Mouse (Mus musculus) liver, adult 2 months (tissue): ENCODE results near the gene Tespa1. TPM values are rescaled to one million over a fixed set of nuclear protein-coding genes. Genes with fewer than 3 reads are reported as not detected.
"Not testable (repeated sequence)": the region's sequence is repeated elsewhere in the genome, so short reads cannot be mapped to it uniquely, and the experiment has no call there.

ENCODE experiments used
- DNase-seq: peaks from one replicate; pipeline ENCODE4 v3.0.0-alpha.2; 2011; ENCODE audit warnings: low read depth, low spot score; ENCODE audit errors: extremely low read depth
- H3K27ac ChIP-seq: fragments of 200-500 bp; replicated peaks from 2 replicates; pipeline ENCODE4 v1.5.1; 2012; ENCODE audit warnings: low read depth, mild to moderate bottlenecking, control low read depth, inconsistent platforms, low read length; ENCODE audit not compliant: insufficient read depth
- H3K27me3 ChIP-seq: fragments of 200-500 bp; 2 replicates; pipeline ENCODE4 v1.6.1; 2012; ENCODE audit warnings: mild to moderate bottlenecking, moderate library complexity, low read length, inconsistent platforms; ENCODE audit not compliant: control insufficient read depth, insufficient read depth
- H3K36me3 ChIP-seq: fragments of 200-500 bp; 2 replicates; pipeline ENCODE4 v1.6.1; 2012; ENCODE audit warnings: low read length, inconsistent platforms; ENCODE audit not compliant: control insufficient read depth, insufficient read depth
- H3K4me1 ChIP-seq: fragments of 200-500 bp; 2 replicates; pipeline ENCODE4 v1.6.1; 2011; ENCODE audit warnings: low read length; ENCODE audit not compliant: control insufficient read depth, insufficient read depth
- H3K4me3 ChIP-seq: fragments of 200-500 bp; 2 replicates; pipeline ENCODE4 v1.5.1; 2011; ENCODE audit warnings: low read depth, mild to moderate bottlenecking, control low read depth, low read length, moderate library complexity; ENCODE audit not compliant: insufficient read depth
- H3K79me2 ChIP-seq: fragments of 200-500 bp; 2 replicates; pipeline ENCODE4 v1.6.1; 2012; ENCODE audit warnings: inconsistent platforms, mild to moderate bottlenecking, low read length, moderate library complexity; ENCODE audit not compliant: control insufficient read depth, insufficient read depth
- H3K9ac ChIP-seq: fragments of 200-500 bp; 2 replicates; pipeline ENCODE4 v1.6.1; 2012; ENCODE audit warnings: low read depth, mild to moderate bottlenecking, control low read depth, inconsistent platforms, low read length
- CTCF ChIP-seq: fragments of 200-500 bp; IDR thresholded peaks from 2 replicates; pipeline ENCODE4 v1.5.1; 2011; ENCODE audit warnings: low read depth, low read length, control low read depth
- POLR2A ChIP-seq: fragments of 200-500 bp; IDR thresholded peaks from 2 replicates; pipeline ENCODE4 v1.6.1; 2011; ENCODE audit warnings: low read length, control low read depth; ENCODE audit not compliant: insufficient read depth; ENCODE audit errors: extremely low read depth
- WGBS: fragments of 180-500 bp; shearing (Covaris S2); methylation state at CpG from one replicate; pipeline ENCODE4 v1.1.7; 2018; 5-methylcytosine and 5-hydroxymethylcytosine counted together
- polyA plus RNA-seq: library from polyadenylated mRNA; depleted of rRNA; stranded (reverse); fragments of >200 nt; gene quantifications from 2 replicates; pipeline ENCODE4 v1.2.3, GENCODE M21; 2012
- total RNA-seq: library from RNA; depleted of rRNA; stranded (reverse); fragments of >200 nt; gene quantifications from 2 replicates; pipeline ENCODE4 v1.2.3, GENCODE M21; 2014

The Tespa1 gene
- total and polyA plus RNA-seq, 2 experiments = 0.11 to 0.74 TPM

GRCm38 (mm10) chr10:130288007-130288406 lies 34.7 kb upstream of the Tespa1 start:
- Histone ChIP-seq H3K4me3 (no peak overlapping the region), H3K27ac (no peak overlapping the region), H3K79me2 (no peaks in the 10 kb centered on the region), H3K27me3 (no peaks in the 10 kb centered on the region), H3K4me1 (no peaks in the 10 kb centered on the region), H3K9ac (no peak overlapping the region), H3K36me3 (no peaks in the 10 kb centered on the region)
- 39% methylated on average over 3 of the region's 3 CpGs for WGBS
- no peak for DNase-seq
- no peak for TF ChIP-seq CTCF
- TF ChIP-seq POLR2A = no peak

DNA sequence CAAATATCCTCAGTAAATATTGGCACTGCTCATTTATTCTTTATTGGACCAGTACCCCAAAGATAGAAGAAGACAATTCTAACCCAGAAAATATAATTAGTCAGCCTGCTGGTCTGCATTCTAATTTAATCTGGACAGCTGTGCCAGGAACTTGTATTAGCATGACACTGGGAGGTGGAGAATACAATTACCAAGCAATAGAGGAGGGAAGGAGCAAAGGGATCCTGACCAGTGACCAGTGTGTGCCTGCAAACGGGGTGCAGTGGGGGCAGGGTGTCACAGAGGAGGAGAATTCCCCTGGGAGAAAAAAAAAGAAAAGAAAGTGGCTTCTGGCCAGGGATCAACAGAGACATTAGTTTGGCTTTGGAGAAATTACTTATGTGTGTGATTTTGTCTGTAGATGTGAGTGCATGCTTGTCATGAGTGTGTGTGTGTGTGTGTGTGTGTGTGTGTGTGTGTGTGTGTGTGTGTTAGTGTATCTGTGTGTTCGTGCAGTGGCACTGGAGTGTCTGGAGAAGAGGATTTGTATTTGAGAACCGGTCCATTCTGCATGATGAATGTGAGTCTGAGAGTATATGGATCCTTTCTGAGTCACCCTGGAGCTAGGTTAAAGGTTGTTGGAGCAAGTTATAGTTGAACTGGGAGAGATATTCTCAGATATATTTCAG lies 28.8 kb upstream of the Tespa1 start:
- no peaks in the 10 kb centered on the region for H3K4me1 ChIP-seq

GRCm38 (mm10) chr10:130298748-130299147 lies 23.9 kb upstream of the Tespa1 start:
- H3K27me3 ChIP-seq, H3K9ac ChIP-seq, DNase-seq, H3K4me1 ChIP-seq, H3K79me2 ChIP-seq, H3K27ac ChIP-seq, H3K36me3 ChIP-seq, H3K4me3 ChIP-seq: not testable (repeated sequence)
- WGBS = 15% methylated on average over 4 of the region's 4 CpGs
- TF ChIP-seq CTCF = peak; percentile 48

More for the DNA sequence above, 28.8 kb upstream of the Tespa1 start:
- no peaks in the 10 kb centered on the region for H3K79me2 ChIP-seq
- no peak overlapping the region for H3K9ac ChIP-seq
- H3K27me3 ChIP-seq = no peaks in the 10 kb centered on the region
- DNase-seq = no peak
- 20% methylated on average over 3 of the region's 3 CpGs for WGBS
- H3K4me3 ChIP-seq = no peak overlapping the region
- H3K36me3 ChIP-seq = no peaks in the 10 kb centered on the region
- TF ChIP-seq POLR2A = no peak
- H3K27ac ChIP-seq = no peak overlapping the region

DNA sequence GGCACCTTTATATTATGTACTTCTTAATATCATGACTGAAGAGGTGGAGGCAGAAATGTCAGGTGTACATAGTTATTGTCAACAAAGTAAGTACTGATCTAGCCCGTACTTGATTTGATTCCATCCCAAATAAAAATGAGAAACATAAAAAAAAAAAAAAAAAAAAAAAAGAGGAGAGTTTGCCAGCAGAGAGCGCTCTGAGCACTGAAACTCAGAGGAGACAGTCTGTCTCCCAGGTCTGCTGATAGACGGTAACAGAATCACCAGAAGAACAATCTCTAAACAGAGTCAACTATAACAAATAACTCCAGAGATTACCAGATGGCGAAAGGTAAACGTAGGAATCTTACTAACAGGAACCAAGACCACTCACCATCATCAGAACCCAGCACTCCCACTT lies 18.5 kb upstream of the Tespa1 start:
- H3K4me3 ChIP-seq, H3K27ac ChIP-seq, H3K9ac ChIP-seq, H3K36me3 ChIP-seq, H3K27me3 ChIP-seq, H3K79me2 ChIP-seq, H3K4me1 ChIP-seq, DNase-seq: not testable (repeated sequence)
- 82% methylated on average over 4 of the region's 5 CpGs for WGBS

DNA sequence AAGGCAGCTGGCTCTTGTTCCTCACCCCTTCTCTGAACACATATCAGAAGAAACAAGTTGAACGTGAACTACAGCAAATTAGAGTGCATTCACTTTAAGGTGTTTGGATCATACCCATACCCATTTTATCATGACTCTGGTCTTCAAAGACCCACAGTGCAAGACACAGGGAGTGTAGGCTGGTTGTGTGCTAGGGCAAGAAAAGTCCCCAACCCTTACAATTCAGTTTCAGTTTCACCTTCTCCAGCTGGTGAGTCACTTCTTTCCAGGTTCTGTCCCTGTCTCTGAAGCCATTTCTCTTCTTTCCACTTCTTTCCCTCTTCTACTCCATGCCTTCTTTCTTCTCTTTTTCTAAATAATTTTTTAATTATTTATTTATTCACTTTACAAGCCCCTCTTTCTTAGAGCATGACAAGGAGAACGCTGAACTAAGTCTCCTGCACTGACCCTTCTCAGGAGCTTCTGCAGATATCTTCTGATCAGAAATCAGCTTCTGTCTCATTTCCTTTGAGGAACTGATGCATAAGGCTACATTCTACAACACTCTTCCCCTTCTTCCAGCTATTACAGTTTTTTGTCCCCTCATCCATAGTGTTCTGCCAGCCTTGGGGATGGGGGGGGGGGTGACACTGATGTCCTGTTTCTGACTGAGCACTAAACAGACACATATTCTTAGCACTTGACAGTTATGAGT lies 11.0 kb upstream of the Tespa1 start:
- 65% methylated on average over 2 of the region's 2 CpGs for WGBS
- Histone ChIP-seq H3K9ac (no peak overlapping the region), H3K36me3 (no peaks in the 10 kb centered on the region), H3K27ac (no peak overlapping the region), H3K4me1 (no peaks in the 10 kb centered on the region), H3K27me3 (no peaks in the 10 kb centered on the region), H3K79me2 (no peaks in the 10 kb centered on the region), H3K4me3 (no peak overlapping the region)
- TF ChIP-seq POLR2A = no peak
- DNase-seq = no peak

GRCm38 (mm10) chr10:130313531-130313930 lies 9.1 kb upstream of the Tespa1 start:
- DNase-seq = no peak
- H3K4me3 ChIP-seq = no peak overlapping the region
- no peak overlapping the region for H3K9ac ChIP-seq
- no peak overlapping the region for H3K27ac ChIP-seq
- no peaks in the 10 kb centered on the region for H3K4me1 ChIP-seq
- TF ChIP-seq CTCF (no peak; the same call in 1 of the 2 replicates), POLR2A (no peak)
- WGBS = 48% methylated on average over 1 of the region's 1 CpGs
- no peaks in the 10 kb centered on the region for H3K79me2 ChIP-seq
- H3K36me3 ChIP-seq = no peaks in the 10 kb centered on the region
- no peaks in the 10 kb centered on the region for H3K27me3 ChIP-seq
